Mouse (Mus musculus) CH12.LX (cell line): Measurements from ENCODE around the gene Marveld1.

ENCODE experiments used
- CTCF ChIP-seq, 2 experiments: IDR thresholded peaks in 1 of 2; conservative IDR thresholded peaks in 1 of 2; 2 replicates each; pipeline ENCODE4 v1.5.1; 2011 to 2012; ENCODE audit warnings: low read depth in 2 of 2, low read length in 2 of 2, improper control_type of control experiment in 1 of 2, inconsistent platforms in 1 of 2, mild to moderate bottlenecking in 1 of 2, moderate library complexity in 1 of 2
- E2F4 ChIP-seq: IDR thresholded peaks from 2 replicates; pipeline ENCODE4 v1.6.1; 2011; ENCODE audit warnings: low read depth, low read length, improper control_type of control experiment; ENCODE audit not compliant: insufficient replicate concordance
- EP300 ChIP-seq: IDR thresholded peaks from 2 replicates; pipeline ENCODE4 v1.6.1; 2011; ENCODE audit warnings: low read length, improper control_type of control experiment
- GABPA ChIP-seq: IDR thresholded peaks from 2 replicates; pipeline ENCODE4 v1.6.1; 2012; ENCODE audit warnings: low read depth, low read length, improper control_type of control experiment, inconsistent platforms; ENCODE audit not compliant: insufficient replicate concordance
- MAX ChIP-seq: IDR thresholded peaks from 2 replicates; pipeline ENCODE4 v1.6.1; 2011; ENCODE audit warnings: low read length, improper control_type of control experiment
- NRF1 ChIP-seq: IDR thresholded peaks from 2 replicates; pipeline ENCODE4 v1.6.1; 2014; ENCODE audit warnings: low read depth, mild to moderate bottlenecking, inconsistent platforms, low read length, improper control_type of control experiment, moderate library complexity
- POLR2A ChIP-seq: IDR thresholded peaks from 2 replicates; pipeline ENCODE4 v1.6.1; 2011; ENCODE audit warnings: low read depth, mild to moderate bottlenecking, improper control_type of control experiment, low read length
- RCOR1 ChIP-seq: conservative IDR thresholded peaks from 2 replicates; pipeline ENCODE4 v1.6.1; 2012; ENCODE audit warnings: low read depth, mild to moderate bottlenecking, inconsistent platforms, low read length, improper control_type of control experiment
- TCF12 ChIP-seq: IDR thresholded peaks from 2 replicates; pipeline ENCODE4 v1.6.1; 2014; ENCODE audit warnings: low read depth, mild to moderate bottlenecking, inconsistent platforms, low read length, improper control_type of control experiment
- USF2 ChIP-seq: conservative IDR thresholded peaks from 2 replicates; pipeline ENCODE4 v1.6.1; 2011; ENCODE audit warnings: low read depth, low read length, improper control_type of control experiment
- ZC3H11A ChIP-seq: IDR thresholded peaks from 2 replicates; pipeline ENCODE4 v1.6.1; 2012; ENCODE audit warnings: low read depth, mild to moderate bottlenecking, inconsistent platforms, low read length, improper control_type of control experiment
- ZNF384 ChIP-seq: IDR thresholded peaks from 2 replicates; pipeline ENCODE4 v1.6.1; 2012; ENCODE audit warnings: low read depth, low read length, improper control_type of control experiment, inconsistent platforms

- TF ChIP-seq E2F4: no peak
- no peak for TF ChIP-seq POLR2A
- no peak for TF ChIP-seq EP300
- no peak for TF ChIP-seq USF2
- no peak for TF ChIP-seq TCF12
- no peak for TF ChIP-seq MAX
- TF ChIP-seq CTCF (conservative IDR thresholded peaks at IDR 0.05 in 1 of 2, IDR thresholded peaks at IDR 0.05 in 1 of 2; ENCODE audit: low read depth in 2 of 2, low read length in 2 of 2): no peak
- no peak for TF ChIP-seq NRF1
- no peak for TF ChIP-seq ZC3H11A
- TF ChIP-seq RCOR1: no peak
- no peak for TF ChIP-seq GABPA
- TF ChIP-seq ZNF384: no peak
Measured at GRCm38 (mm10) chr19:42179356-42179755, 32.2 kb downstream of the Marveld1 start.
